Mouse (Mus musculus) myocyte (in vitro differentiated cells): ENCODE measurements around the gene Cx3cl1. TPM values are rescaled to one million over a fixed set of nuclear protein-coding genes. Genes with fewer than 3 reads are reported as not detected.

ENCODE experiments used
- H3K27me3 ChIP-seq: one replicate; pipeline ENCODE4 v1.6.1; 2011; ENCODE audit not compliant: control insufficient read depth, insufficient read depth, insufficient read length
- H3K36me3 ChIP-seq: one replicate; pipeline ENCODE4 v1.6.1; 2011; ENCODE audit not compliant: control insufficient read depth, insufficient read depth
- H3K4me2 ChIP-seq: one replicate; pipeline ENCODE4 v1.6.1; 2011; ENCODE audit warnings: low read depth, control low read depth
- H3K4me3 ChIP-seq: one replicate; pipeline ENCODE4 v1.5.1; 2011; ENCODE audit warnings: mild to moderate bottlenecking, control low read depth, moderate library complexity
- H3K79me2 ChIP-seq: one replicate; pipeline ENCODE4 v1.6.1; 2011; ENCODE audit not compliant: control insufficient read depth, insufficient read depth
- H3ac ChIP-seq: one replicate; pipeline ENCODE4 v1.6.1; 2011; ENCODE audit not compliant: control insufficient read depth, insufficient read length
- CEBPB ChIP-seq: IDR thresholded peaks from 2 replicates; pipeline ENCODE4 v1.6.1; 2011; ENCODE audit warnings: mild to moderate bottlenecking, moderate library complexity; ENCODE audit not compliant: poor library complexity, insufficient read depth, severe bottlenecking
- E2F4 ChIP-seq: IDR thresholded peaks from one replicate; pipeline ENCODE4 v1.6.1; 2011; ENCODE audit warnings: mild to moderate bottlenecking, control low read depth, moderate library complexity; ENCODE audit not compliant: insufficient read depth
- MAX ChIP-seq: IDR thresholded peaks from one replicate; pipeline ENCODE4 v1.6.1; 2011; ENCODE audit warnings: low read depth, mild to moderate bottlenecking, control low read depth
- MYOD1 ChIP-seq, 3 experiments: IDR thresholded peaks; one replicate each; pipeline ENCODE4 v1.6.1; 2011; ENCODE audit warnings: control low read depth in 2 of 3, low read depth in 2 of 3, mild to moderate bottlenecking in 2 of 3, moderate library complexity in 1 of 3; ENCODE audit not compliant: insufficient read length in 2 of 3, control insufficient read depth in 1 of 3
- MYOG ChIP-seq, 3 experiments: IDR thresholded peaks; one replicate each; pipeline ENCODE4 v1.6.1; 2011; ENCODE audit warnings: control low read depth in 2 of 3, low read depth in 2 of 3, mild to moderate bottlenecking in 2 of 3; ENCODE audit not compliant: insufficient read length in 2 of 3, control insufficient read depth in 1 of 3, insufficient read depth in 1 of 3
- POLR2A ChIP-seq: IDR thresholded peaks from one replicate; pipeline ENCODE4 v1.6.1; 2011; ENCODE audit warnings: low read depth, mild to moderate bottlenecking, control low read depth, moderate library complexity; ENCODE audit not compliant: insufficient read length
- REST ChIP-seq: IDR thresholded peaks from one replicate; pipeline ENCODE4 v1.6.1; 2011; ENCODE audit warnings: mild to moderate bottlenecking, control low read depth, moderate library complexity; ENCODE audit not compliant: insufficient read depth, insufficient read length
- SRF ChIP-seq: IDR thresholded peaks from one replicate; pipeline ENCODE4 v1.6.1; 2011; ENCODE audit warnings: low read depth; ENCODE audit not compliant: control insufficient read depth, insufficient read length
- TCF12 ChIP-seq: IDR thresholded peaks from one replicate; pipeline ENCODE4 v1.6.1; 2011; ENCODE audit warnings: mild to moderate bottlenecking, control low read depth; ENCODE audit not compliant: poor library complexity, insufficient read depth, severe bottlenecking
- TCF3 ChIP-seq: IDR thresholded peaks from one replicate; pipeline ENCODE4 v1.6.1; 2011; ENCODE audit warnings: low read depth, control low read depth; ENCODE audit not compliant: insufficient read length
- USF1 ChIP-seq: IDR thresholded peaks from one replicate; pipeline ENCODE4 v1.6.1; 2011; ENCODE audit warnings: low read depth, mild to moderate bottlenecking, control low read depth, moderate library complexity
- polyA plus RNA-seq: library from polyadenylated mRNA; unstranded; fragments of >200 nt; fragmentation: generic; extraction: Trizol; gene quantifications from one replicate; pipeline ENCODE4 v1.2.1, GENCODE M21; 2012; ENCODE audit warnings: missing spikeins

Cx3cl1 gene
- polyA plus RNA-seq, 1 experiment: 8.3 TPM

DNA sequence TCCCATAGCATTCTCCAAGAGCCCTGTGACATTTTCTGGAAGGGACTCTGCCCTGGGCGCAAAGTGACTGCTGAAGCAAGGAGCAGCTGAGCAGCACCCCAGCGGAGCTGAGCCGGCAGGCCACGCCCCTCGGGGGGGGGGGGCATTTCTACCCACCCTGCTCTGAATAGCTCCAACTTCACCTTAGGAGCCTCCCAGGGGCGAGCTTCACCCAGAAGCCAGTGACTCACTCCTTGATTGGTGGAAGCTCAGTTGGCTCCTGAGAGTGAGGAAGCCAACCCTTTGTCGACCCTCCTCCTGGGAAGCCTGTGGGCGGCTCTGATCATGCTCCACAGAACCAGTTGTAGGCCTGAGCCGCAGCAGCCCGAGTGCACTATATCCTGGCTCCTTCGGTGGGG lies 10.0 kb downstream of the Cx3cl1 start:
- TF ChIP-seq MAX (no peak), SRF (no peak), MYOD1 (IDR thresholded peaks at IDR 0.05; ENCODE audit: control insufficient read depth in 1 of 3, insufficient read length in 2 of 3, low read depth in 2 of 3) (no peak), TCF12 (no peak), MYOG (IDR thresholded peaks at IDR 0.05; ENCODE audit: control insufficient read depth in 1 of 3, insufficient read depth in 1 of 3, insufficient read length in 2 of 3, low read depth in 2 of 3) (no peak), CEBPB (no peak), E2F4 (no peak), REST (no peak), TCF3 (no peak), POLR2A (no peak)
- no peaks in the 10 kb centered on the region for H3K27me3 ChIP-seq
- H3K4me2 ChIP-seq: no peak overlapping the region
- H3K36me3 ChIP-seq: no peaks in the 10 kb centered on the region
- no peak overlapping the region for H3K4me3 ChIP-seq
- H3K79me2 ChIP-seq: no peaks in the 10 kb centered on the region
- no peak overlapping the region for H3ac ChIP-seq

DNA sequence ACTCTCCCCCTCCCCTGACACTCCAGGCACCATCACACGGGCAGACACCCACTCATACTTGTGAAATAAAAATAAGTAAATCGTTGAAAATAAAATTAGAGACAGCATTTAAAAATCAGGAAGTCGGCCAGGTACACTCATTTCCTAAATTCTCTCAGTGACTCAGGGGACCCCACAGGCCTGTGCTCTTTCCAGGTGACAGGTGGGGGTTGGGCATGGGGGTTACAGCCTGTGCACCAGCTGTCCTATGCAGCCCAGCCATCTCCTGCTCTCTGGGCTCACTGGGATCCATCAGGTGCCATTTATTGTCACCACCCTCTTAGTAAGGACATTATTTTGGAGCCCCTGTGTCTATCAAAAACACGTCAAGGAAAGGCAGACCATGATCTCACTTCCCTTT lies 12.1 kb downstream of the Cx3cl1 start:
- no peaks in the 10 kb centered on the region for H3K79me2 ChIP-seq
- H3K4me2 ChIP-seq: no peak overlapping the region
- no peaks in the 10 kb centered on the region for H3K27me3 ChIP-seq
- H3K4me3 ChIP-seq: no peak overlapping the region
- H3ac ChIP-seq: no peak overlapping the region
- no peaks in the 10 kb centered on the region for H3K36me3 ChIP-seq
- no peak for TF ChIP-seq REST

DNA sequence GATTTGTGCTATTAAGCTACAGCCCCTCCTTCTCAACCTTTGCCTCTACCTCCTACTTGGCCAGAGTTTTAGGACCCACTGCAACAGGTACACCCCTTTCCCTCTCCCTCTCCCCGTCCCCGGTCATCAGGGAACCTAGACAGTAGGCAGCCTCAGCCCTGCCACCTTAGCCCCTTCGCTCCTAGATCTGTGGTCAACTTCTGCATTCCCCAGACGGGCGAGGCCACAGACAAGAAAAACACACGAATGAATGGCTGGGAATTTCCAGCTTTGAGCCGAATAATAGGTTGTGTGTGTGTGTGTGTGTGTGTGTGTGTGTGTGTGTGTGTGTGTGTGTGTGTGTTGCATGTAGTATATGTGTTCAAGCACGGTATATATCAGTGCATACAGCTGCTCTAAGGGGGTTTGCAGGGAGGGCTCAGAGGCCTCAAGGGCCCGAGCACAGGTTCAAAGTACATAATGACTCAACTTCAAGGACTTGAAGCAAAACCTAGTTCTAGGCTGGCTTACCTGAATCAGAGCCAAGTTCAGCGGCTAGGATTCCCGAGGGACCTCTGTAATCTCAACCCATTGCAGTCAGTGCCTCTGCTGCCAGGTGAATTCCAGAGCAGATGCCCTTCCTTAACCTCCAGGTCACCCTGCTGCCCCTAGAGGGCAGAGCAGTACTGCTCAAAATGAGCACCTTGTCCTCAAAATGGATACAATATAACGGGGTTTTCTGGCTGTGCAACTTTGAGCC lies 13.6 kb downstream of the Cx3cl1 start:
- H3K36me3 ChIP-seq: no peaks in the 10 kb centered on the region
- H3ac ChIP-seq: no peak overlapping the region
- TF ChIP-seq MYOG (IDR thresholded peaks at IDR 0.05; ENCODE audit: control insufficient read depth in 1 of 3, insufficient read depth in 1 of 3, insufficient read length in 2 of 3, low read depth in 2 of 3) (no peak), USF1 (no peak), REST (no peak), POLR2A (no peak), MAX (no peak), CEBPB (no peak), MYOD1 (IDR thresholded peaks at IDR 0.05; ENCODE audit: control insufficient read depth in 1 of 3, insufficient read length in 2 of 3, low read depth in 2 of 3) (no peak), TCF3 (no peak)
- H3K79me2 ChIP-seq: no peaks in the 10 kb centered on the region
- H3K27me3 ChIP-seq: no peaks in the 10 kb centered on the region
- peak overlapping the region; percentile 4 for H3K4me2 ChIP-seq
- no peak overlapping the region for H3K4me3 ChIP-seq

DNA sequence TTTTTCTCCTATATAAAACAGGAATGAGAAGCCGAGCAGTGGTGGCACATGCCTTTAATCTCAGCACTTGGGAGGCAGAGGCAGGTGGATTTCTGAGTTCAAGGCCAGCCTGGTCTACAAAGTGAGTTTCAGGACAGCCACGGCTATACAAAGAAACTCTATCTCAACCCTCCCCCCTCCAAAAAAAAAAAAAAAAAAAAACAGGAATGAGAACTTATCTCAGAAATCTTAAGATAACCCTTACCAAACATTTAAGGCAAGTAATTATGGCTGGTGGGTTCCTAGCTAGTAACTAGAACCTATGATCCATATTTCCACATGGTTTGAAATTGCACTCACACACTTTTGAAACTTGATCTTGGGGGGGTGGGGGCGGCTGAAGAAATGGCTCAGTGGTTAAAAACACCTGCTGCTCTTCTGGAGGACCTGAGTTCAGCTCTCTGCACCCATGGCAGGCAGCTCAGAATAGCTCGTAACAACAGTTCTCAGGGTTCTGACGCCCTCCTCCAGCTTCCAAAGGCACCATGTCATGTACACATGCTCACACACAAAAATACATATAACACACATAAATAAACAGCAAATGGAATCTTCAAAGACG lies 14.3 kb downstream of the Cx3cl1 start:
- no peaks in the 10 kb centered on the region for H3K36me3 ChIP-seq
- peak overlapping the region; percentile 21 for H3K4me2 ChIP-seq
- no peaks in the 10 kb centered on the region for H3K79me2 ChIP-seq
- H3K4me3 ChIP-seq: no peak overlapping the region
- TF ChIP-seq MYOG (IDR thresholded peaks at IDR 0.05; ENCODE audit: control insufficient read depth in 1 of 3, insufficient read depth in 1 of 3, insufficient read length in 2 of 3, low read depth in 2 of 3) (peak in 1 of 3 experiments; percentile 45), TCF3 (no peak), MYOD1 (IDR thresholded peaks at IDR 0.05; ENCODE audit: control insufficient read depth in 1 of 3, insufficient read length in 2 of 3, low read depth in 2 of 3) (peak in 2 of 3 experiments; percentile 42 to 51)
- no peaks in the 10 kb centered on the region for H3K27me3 ChIP-seq
- no peak overlapping the region for H3ac ChIP-seq

DNA sequence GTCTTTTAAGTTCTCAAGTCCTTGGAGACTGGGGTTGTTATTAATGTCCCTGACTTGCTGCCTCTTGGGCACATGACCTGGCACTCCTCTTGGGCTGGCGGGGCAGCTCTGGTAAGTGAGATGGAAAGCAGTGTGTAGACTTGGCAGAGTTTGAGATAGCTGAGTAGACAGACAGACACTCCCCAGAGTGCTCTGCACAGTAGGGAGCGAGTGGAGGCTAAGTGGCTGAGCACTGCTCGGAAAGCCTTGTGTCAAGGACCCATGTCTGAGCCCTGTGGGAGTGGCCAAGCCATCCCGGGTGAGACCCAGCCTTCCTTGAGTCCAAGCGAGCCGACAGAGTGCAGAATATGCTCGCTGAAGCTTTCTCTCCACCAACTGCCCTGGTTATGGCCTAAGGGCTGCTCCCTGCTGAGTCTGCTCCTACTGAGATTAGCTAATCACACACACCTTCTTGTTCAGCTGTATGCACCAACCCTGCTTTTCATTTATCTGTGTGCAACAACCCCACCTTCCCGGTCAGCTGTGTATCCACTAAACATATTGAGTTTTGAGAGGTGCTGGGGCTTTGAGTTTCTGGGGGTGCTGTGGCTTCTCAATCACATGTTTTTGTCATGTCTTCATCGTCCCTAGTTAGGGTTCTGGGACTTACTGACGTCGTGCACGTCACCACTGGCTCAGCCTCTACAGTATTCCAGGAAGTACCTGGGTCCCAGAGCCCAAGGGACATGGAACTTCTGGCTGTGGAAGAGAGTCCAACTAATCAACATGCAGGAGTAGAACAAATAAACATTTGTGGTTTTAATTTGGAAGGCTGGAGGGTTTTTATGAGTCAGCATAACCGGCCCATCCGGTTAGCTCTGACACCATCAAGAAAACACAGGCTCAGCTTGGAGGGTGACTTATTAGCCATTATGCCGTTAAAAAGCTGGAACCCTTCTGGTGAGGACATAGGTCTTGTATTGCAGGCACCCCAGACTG lies 16.0 kb downstream of the Cx3cl1 start:
- Histone ChIP-seq H3ac (no peak overlapping the region), H3K79me2 (no peaks in the 10 kb centered on the region), H3K4me3 (no peak overlapping the region), H3K36me3 (no peaks in the 10 kb centered on the region), H3K4me2 (peak overlapping the region; percentile 59), H3K27me3 (no peaks in the 10 kb centered on the region)
- peak; percentile 66 for TF ChIP-seq USF1
- no peak for TF ChIP-seq SRF
